Comparison of ENCODE assay signal across 8 mouse cellular contexts in genomic region chr4:149737383-149738324, GRCm38 (mm10). TPM values are rescaled to one million over a fixed set of nuclear protein-coding genes. Genes with fewer than 3 reads are reported as not detected.
DNase-seq lines count a peak whose midpoint lies in the region; ATAC-seq and TF ChIP-seq lines count a peak whose summit lies in the region.

TSS of gene Tmem201 (minus strand) at chr4:149738044.

- H3K27me3 ChIP-seq in forebrain, embryonic 10.5 days (ENCODE audit: poor library complexity, severe bottlenecking), result no peaks in the 10 kb centered on the region
- no peaks in the 10 kb centered on the region for H3K27me3 ChIP-seq in heart, embryonic 15.5 days
- no peaks in the 10 kb centered on the region for H3K27me3 ChIP-seq in liver, embryonic 14.5 days (ENCODE audit: control insufficient read depth, insufficient read depth, low read length)
- no peaks in the 10 kb centered on the region for H3K27me3 ChIP-seq in neural tube, embryonic 11.5 days (ENCODE audit: control insufficient read depth, insufficient read depth, low read length)
- H3K27me3 ChIP-seq in stomach, postnatal 0 days (ENCODE audit: control insufficient read depth, insufficient read depth, low read length), result no peaks in the 10 kb centered on the region

- peaks cover 39% of the 10 kb centered on the region for H3K36me3 ChIP-seq in forebrain, embryonic 10.5 days (replicated peaks)
- no peaks in the 10 kb centered on the region for H3K36me3 ChIP-seq in heart, embryonic 15.5 days
- no peaks in the 10 kb centered on the region; the same call in 1 of the 2 replicates for H3K36me3 ChIP-seq in liver, embryonic 14.5 days (replicated peaks; ENCODE audit: control insufficient read depth, insufficient read depth, low read depth)
- H3K36me3 ChIP-seq in neural tube, embryonic 11.5 days (ENCODE audit: control insufficient read depth, insufficient read depth, low read length), result peaks cover 5% of the 10 kb centered on the region
- no peaks in the 10 kb centered on the region for H3K36me3 ChIP-seq in stomach, postnatal 0 days (ENCODE audit: control insufficient read depth, insufficient read depth, low read length)

- peak within 1 kb of the TSS; percentile 89 for H3K4me2 ChIP-seq in heart, embryonic 15.5 days
- peak within 1 kb of the TSS; percentile 100 for H3K4me2 ChIP-seq in liver, embryonic 14.5 days (ENCODE audit: low read depth)
- peak within 1 kb of the TSS; percentile 69 for H3K4me2 ChIP-seq in neural tube, embryonic 11.5 days (ENCODE audit: low read depth)
- peak within 1 kb of the TSS; percentile 66 for H3K4me2 ChIP-seq in stomach, postnatal 0 days (replicated peaks; ENCODE audit: low read depth)

- H3K9me3 ChIP-seq in forebrain, embryonic 10.5 days, result no peaks in the 10 kb centered on the region
- H3K9me3 ChIP-seq in heart, embryonic 15.5 days (replicated peaks), result no peaks in the 10 kb centered on the region
- H3K9me3 ChIP-seq in liver, embryonic 14.5 days (ENCODE audit: control insufficient read depth, low read length), result no peaks in the 10 kb centered on the region
- H3K9me3 ChIP-seq in neural tube, embryonic 11.5 days (ENCODE audit: control insufficient read depth, low read length), result no peaks in the 10 kb centered on the region
- H3K9me3 ChIP-seq in stomach, postnatal 0 days (ENCODE audit: control insufficient read depth, low read length), result no peaks in the 10 kb centered on the region

- WGBS in forebrain, embryonic 10.5 days, result under 1% methylated on average over 97 of the region's 97 CpGs
- under 1% methylated on average over 97 of the region's 97 CpGs for WGBS in heart, embryonic 15.5 days
- WGBS in liver, embryonic 14.5 days (ENCODE audit: insufficient replicate concordance), result under 1% methylated on average over 88 of the region's 97 CpGs
- under 1% methylated on average over 77 of the region's 97 CpGs for WGBS in neural tube, embryonic 11.5 days
- 0% methylated on average over 64 of the region's 97 CpGs for WGBS in stomach, postnatal 0 days

- no peak for TF ChIP-seq EP300 in liver, embryonic 14.5 days (IDR thresholded peaks at IDR 0.05; ENCODE audit: low read depth)
- TF ChIP-seq EP300 in stomach, postnatal 0 days (optimal IDR thresholded peaks at IDR 0.05), result no peak

- peak within 1 kb of the TSS; percentile 86 for H3K9ac ChIP-seq in heart, embryonic 15.5 days
- H3K9ac ChIP-seq in liver, embryonic 14.5 days (replicated peaks), result peak within 1 kb of the TSS; percentile 82
- H3K9ac ChIP-seq in neural tube, embryonic 11.5 days (ENCODE audit: low read length), result peak within 1 kb of the TSS; percentile 91
- peak within 1 kb of the TSS; percentile 82 for H3K9ac ChIP-seq in stomach, postnatal 0 days (ENCODE audit: low read length)

- H3K4me1 ChIP-seq in forebrain, embryonic 10.5 days, result peaks cover 54% of the 10 kb centered on the region
- peaks cover 49% of the 10 kb centered on the region for H3K4me1 ChIP-seq in heart, embryonic 15.5 days (replicated peaks)
- peaks cover 0 to 10% of the 10 kb centered on the region in 2 experiments; a peak in 3 of 4 replicates for H3K4me1 ChIP-seq in liver, embryonic 14.5 days (replicated peaks; ENCODE audit: control insufficient read depth in 2 of 2, insufficient read depth in 2 of 2, low read length in 1 of 2)
- peaks cover 35% of the 10 kb centered on the region for H3K4me1 ChIP-seq in neural tube, embryonic 11.5 days (ENCODE audit: control insufficient read depth, insufficient read depth, low read length)
- peaks cover 6% of the 10 kb centered on the region for H3K4me1 ChIP-seq in stomach, postnatal 0 days (replicated peaks; ENCODE audit: control insufficient read depth, insufficient read depth)

- peak; percentile 96 for ATAC-seq in CD4-positive, CD25-positive, alpha-beta regulatory T cell, adult 4 months
- peak; percentile 86 for ATAC-seq in heart, embryonic 15.5 days (replicated peaks; ENCODE audit: insufficient number of reproducible peaks, insufficient read depth, low FRiP score, low read depth)
- ATAC-seq in liver, embryonic 14.5 days (ENCODE audit: insufficient read depth), result peak; percentile 92
- ATAC-seq in neural tube, embryonic 11.5 days (ENCODE audit: insufficient read depth, low FRiP score, low TSS enrichment), result peak; percentile 84
- peak; percentile 90 for ATAC-seq in stomach, postnatal 0 days (ENCODE audit: low FRiP score, low TSS enrichment)

- DNase-seq in c-Kit-negative CD71-positive TER-119-positive erythroid progenitor cells, embryonic 14.5 days (ENCODE audit: low read depth, low spot score), result peak; percentile 83
- DNase-seq in forebrain, embryonic 10.5 days (ENCODE audit: extremely low spot score, low spot score), result peak; percentile 92
- peak; percentile 96 to 97 for DNase-seq in kidney, postnatal 25 days
- peak; percentile 79 to 84 (median 82) for DNase-seq in liver, embryonic 14.5 days (ENCODE audit: low read depth in 3 of 3, low spot score in 3 of 3)
- DNase-seq in neural tube, embryonic 11.5 days (ENCODE audit: low spot score), result peak; percentile 99
- DNase-seq in stomach, postnatal 0 days (ENCODE audit: low spot score), result peak; percentile 95

- H3K4me3 ChIP-seq in forebrain, embryonic 10.5 days, result peak within 1 kb of the TSS; percentile 96
- H3K4me3 ChIP-seq in heart, embryonic 15.5 days, result peak within 1 kb of the TSS; percentile 85
- H3K4me3 ChIP-seq in liver, embryonic 14.5 days (ENCODE audit: insufficient read depth in 1 of 2, low read depth in 2 of 2, low read length in 2 of 2), result peak within 1 kb of the TSS; percentile 67 to 84
- peak within 1 kb of the TSS; percentile 88 for H3K4me3 ChIP-seq in neural tube, embryonic 11.5 days (ENCODE audit: low read depth, low read length)
- peak within 1 kb of the TSS; percentile 77 for H3K4me3 ChIP-seq in stomach, postnatal 0 days (ENCODE audit: low read depth, low read length)

- H3K27ac ChIP-seq in forebrain, embryonic 10.5 days, result peak within 1 kb of the TSS; percentile 97
- peak within 1 kb of the TSS; percentile 85 for H3K27ac ChIP-seq in heart, embryonic 15.5 days
- H3K27ac ChIP-seq in liver, embryonic 14.5 days, result no peak within 1 kb of the TSS; the same call in 1 of the 2 replicates
- H3K27ac ChIP-seq in neural tube, embryonic 11.5 days (ENCODE audit: low read depth, low read length), result peak within 1 kb of the TSS; percentile 84
- H3K27ac ChIP-seq in stomach, postnatal 0 days (replicated peaks), result peak within 1 kb of the TSS; percentile 81

- peak; percentile 90 for TF ChIP-seq CTCF in liver, embryonic 14.5 days (IDR thresholded peaks at IDR 0.05; ENCODE audit: low read depth)
- peak; percentile 86 for TF ChIP-seq CTCF in stomach, postnatal 0 days (IDR thresholded peaks at IDR 0.05; ENCODE audit: low read depth)

RNA-seq across cellular contexts. Expression of gene Tmem201, which starts in this region (rescaled TPM):
- 1 to 10 TPM; 4.6 to 7.8 TPM for polyA plus RNA-seq in CD4-positive, CD25-positive, alpha-beta regulatory T cell, adult 4 months (2017; shearing (Covaris generic))
- polyA plus RNA-seq in forebrain, embryonic 10.5 days (2016; fragmentation: Nextera tagmentation; extraction: Ambion mirVana), result 38.7 and 42.7 TPM in 2 replicates
- 42.5 and 46.6 TPM in 2 replicates for polyA plus RNA-seq in heart, embryonic 15.5 days (2015; fragmentation: Nextera tagmentation; extraction: Ambion mirVana)
- polyA plus RNA-seq in liver, embryonic 14.5 days (2012; rRNA removed), result 7.2 and 8.6 TPM in 2 replicates
- polyA plus RNA-seq in liver, embryonic 14.5 days (2014; fragmentation: Nextera tagmentation; extraction: Ambion mirVana), result 3.5 and 4.1 TPM in 2 replicates
- polyA plus RNA-seq in neural tube, embryonic 11.5 days (2014; fragmentation: Nextera tagmentation; extraction: Ambion mirVana), result 24.6 and 26.0 TPM in 2 replicates
- 7.5 and 8.6 TPM in 2 replicates for polyA plus RNA-seq in stomach, postnatal 0 days (2015; fragmentation: Nextera tagmentation; extraction: Ambion mirVana)
